Mouse (Mus musculus) heart, postnatal 0 days (tissue): ENCODE results near the gene Dach1.

ENCODE experiments used
- CTCF ChIP-seq: IDR thresholded peaks from 2 replicates; pipeline ENCODE4 v1.5.1; 2016; ENCODE audit warnings: antibody characterized with exemption, control low read depth, low read depth
- EP300 ChIP-seq: IDR thresholded peaks from 2 replicates; pipeline ENCODE4 v1.6.1; 2016; ENCODE audit warnings: antibody characterized with exemption, low read depth

DNA sequence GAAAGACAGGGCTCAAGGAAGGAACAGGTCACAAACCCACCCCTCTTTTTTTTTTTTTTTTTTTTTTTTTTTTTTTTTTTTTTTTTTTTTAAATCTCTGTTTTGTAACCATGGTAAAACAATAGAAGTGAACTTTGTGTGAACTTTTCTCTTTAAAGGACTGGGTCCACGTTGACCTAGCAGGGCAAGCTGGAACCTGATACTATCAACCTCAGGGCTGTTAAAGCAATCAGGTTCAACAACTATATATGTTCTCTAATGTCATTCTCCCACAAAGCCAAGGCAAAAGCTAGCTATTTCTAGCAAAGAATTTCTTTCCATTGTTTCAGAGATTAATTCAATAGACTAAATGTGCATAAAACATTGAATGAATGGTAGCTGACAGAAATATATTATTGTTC, 134.3 kb downstream of the Dach1 start:
- TF ChIP-seq CTCF (no peak), EP300 (no peak)
